Mouse (Mus musculus) NIH3T3 (cell line): ENCODE measurements around the gene Itpripl1.
A peak's percentile ranks its signal among the peaks of the same experiment; 100 is the strongest.
"Not testable (repeated sequence)": the region's sequence is repeated elsewhere in the genome, so short reads cannot be mapped to it uniquely, and the experiment has no call there.

Experiments
- DNase-seq: peaks from one replicate; pipeline ENCODE4 v3.0.0-alpha.2; 2012; ENCODE audit warnings: low read depth

The Itpripl1 gene

GRCm38 (mm10) chr2:127143158-127144063, at the start of gene Itpripl1:
Itpripl1 (minus strand) TSS chr2:127143442.
- peak; percentile 84 for DNase-seq

DNA sequence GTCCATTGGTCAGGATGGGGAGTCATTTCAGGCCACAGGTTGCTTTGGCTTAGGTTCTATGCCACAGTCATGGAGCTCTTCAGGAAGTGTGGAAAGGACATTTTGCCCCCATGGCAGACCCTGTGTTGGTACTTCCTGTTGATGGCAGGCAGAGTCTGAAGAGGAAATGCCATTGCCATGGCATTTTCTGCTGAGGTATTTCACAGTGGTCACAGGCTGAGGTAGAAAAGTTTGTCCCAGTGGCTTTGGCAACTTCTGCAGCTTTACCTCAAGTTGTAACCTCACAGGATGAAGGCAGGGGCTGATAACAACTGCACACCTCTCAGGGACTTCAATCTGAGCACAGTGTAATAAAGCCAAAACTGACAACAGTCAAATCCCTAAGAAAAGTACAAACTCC, 46.3 kb upstream of the Itpripl1 start:
- DNase-seq = no peak

DNA sequence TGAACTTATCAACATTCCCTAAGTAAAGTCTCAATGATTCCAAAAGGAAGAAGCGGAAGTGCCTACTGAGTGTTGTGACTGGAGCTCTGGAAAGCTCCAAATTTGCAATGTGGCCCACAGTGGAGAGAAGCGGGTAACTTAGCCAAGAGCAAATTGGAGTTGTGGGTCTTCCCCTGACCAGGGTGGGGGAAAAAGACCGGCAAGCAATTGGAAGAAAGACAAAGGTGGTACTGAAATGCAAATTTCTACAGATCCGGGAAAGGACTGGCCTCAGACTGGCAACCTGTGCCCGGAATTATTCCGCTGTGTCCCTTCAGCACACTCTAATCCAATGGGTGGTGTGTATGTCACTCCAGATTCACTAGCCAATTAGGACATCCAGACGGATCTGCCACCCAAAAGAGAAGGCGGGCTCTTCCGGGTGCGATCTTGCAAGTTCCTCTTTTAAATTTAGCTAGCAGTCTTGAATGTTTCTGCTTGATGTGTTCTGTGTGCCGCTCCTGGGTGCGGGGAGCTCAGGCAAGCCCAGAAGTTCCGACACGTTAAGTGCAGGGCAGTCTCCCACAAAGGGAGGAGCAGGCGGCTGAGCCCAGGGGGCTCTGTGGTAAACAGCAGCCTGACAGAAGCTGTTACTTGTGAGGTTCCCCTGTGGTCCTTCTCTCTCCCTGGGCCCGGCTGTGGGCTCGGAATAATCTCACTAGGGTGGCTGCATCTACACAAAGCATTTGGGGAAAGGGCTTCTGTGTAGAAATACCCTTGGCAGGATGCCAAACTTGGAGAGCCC, 39.5 kb upstream of the Itpripl1 start:
- peak; percentile 84 for DNase-seq

DNA sequence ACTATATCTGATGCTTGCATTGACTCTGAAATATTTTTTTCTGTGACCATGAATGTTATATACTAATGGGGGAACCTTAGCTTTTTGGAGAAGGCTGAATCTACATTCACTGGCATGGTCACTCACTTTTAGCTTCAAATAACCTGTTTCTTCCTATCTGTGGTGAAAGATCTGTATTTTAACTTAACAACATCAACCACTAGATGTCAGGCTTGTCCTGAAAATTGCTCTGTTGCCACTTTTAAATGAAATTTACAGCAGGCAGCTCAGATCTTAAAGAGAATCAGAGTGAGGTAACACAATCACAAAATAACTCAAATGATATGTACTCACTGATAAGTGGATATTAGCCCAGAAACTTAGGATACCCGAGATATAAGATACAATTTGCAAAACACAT, 23.0 kb upstream of the Itpripl1 start:
- DNase-seq = peak; percentile 79

DNA sequence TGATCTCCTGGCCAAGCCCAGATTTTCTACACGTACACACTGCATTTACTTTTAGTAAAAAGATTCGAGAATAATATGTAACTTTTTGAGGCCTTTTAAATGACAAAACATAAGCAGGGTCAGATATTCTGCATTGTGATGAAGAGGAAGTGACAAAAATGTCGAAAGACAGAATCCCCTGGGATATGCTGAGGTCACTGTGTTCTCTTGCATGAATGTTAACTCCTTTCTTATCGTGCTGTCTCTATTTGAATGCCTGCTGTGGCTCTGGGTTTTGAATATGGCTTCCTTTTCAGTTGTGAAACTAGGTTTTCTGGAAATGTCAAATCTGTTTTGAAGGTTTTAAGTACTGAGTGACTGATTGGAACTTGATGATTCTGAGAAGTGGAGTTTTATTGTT, 22.4 kb upstream of the Itpripl1 start:
- no peak for DNase-seq

DNA sequence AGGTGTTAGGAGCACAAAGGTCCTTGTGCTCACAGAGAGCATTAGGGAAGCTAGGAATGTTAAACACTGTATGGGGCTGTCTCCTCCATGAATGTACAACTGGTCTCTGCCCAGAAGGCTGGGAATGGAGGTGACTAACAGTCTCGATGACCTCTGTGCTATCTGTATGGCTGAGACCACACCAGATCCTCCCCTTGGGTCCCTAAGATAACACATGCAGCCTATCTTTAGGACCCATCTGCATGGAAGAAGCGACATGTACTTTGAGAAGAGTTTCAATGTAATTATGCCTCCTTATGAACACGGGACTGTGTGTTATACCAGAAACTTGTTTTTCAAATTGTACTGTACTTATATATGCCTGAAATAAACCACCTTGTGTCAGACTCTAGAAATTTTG, 2.5 kb upstream of the Itpripl1 start:
- DNase-seq = no peak

DNA sequence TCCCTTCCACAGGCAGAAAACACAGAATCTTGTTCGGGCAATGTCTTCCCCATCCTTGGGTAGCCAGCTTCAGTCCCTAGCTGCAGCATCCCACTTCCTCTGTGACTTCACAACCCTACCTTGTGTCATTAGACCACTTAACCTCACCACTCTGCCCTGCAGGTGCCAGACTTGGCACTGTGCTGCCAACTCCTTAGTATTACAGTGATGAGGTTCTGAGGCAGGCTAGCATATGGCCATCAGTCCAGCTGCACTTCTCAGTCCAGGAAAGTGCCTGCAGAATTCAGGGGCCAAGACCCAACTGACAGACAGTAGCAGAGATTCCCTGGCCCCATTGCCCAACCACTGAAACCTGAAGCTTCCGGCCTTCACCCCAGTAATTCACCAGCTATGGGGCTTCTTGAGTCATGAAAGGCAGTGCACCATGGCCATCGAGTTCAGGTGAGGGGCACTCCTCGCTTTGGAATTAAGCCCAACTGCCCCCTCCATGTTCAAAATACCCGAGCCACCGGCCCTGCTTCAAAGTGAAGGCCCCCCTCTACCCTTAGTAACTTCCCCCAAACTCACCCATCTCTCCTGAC, 575 bp downstream of the Itpripl1 start:
- peak; percentile 45 for DNase-seq

GRCm38 (mm10) chr2:127142031-127142430, 1.2 kb downstream of the Itpripl1 start:
- no peak for DNase-seq

DNA sequence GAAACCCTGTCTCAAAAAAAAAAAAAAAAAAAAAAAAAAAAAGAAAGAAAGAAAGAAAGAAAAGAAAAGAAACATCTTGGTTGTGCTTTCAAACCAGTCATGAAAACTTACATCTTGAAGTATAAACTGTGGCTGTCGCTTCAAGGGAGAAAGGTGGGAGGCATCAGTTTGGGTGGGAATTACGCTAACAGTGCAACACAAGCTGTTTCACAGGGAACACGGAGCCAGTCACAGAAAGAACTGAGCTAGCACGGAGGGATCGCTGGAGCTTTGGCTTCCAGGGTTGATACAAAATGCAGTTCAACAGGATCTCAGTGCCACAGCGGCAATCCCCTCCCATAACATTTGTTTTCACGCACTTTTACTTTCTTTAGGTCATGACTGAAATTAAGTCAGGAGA, 3.2 kb downstream of the Itpripl1 start:
- DNase-seq = no peak

DNA sequence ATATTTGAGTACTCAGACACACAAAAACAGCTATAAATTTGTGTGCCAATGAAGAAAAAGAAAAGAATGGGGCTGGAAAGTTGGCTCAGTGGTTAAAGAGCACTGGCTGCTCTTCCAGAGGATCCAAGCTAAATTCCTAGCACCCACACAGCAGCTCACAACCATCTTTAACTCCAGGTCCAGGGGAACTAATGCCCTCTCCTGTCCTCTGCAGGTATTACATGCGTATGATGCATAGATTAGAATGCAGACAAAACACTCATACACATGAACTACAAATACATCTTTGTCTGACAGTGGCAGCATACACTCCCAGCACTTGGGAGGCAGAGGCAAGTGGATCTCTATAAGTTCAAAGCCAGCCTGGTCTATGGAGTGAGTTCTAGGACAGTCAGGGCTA, 3.6 kb downstream of the Itpripl1 start:
- DNase-seq = no peak

GRCm38 (mm10) chr2:127139094-127139493, 4.1 kb downstream of the Itpripl1 start:
- peak; percentile 30 for DNase-seq

GRCm38 (mm10) chr2:127138449-127138848, 4.8 kb downstream of the Itpripl1 start:
- DNase-seq = no peak

DNA sequence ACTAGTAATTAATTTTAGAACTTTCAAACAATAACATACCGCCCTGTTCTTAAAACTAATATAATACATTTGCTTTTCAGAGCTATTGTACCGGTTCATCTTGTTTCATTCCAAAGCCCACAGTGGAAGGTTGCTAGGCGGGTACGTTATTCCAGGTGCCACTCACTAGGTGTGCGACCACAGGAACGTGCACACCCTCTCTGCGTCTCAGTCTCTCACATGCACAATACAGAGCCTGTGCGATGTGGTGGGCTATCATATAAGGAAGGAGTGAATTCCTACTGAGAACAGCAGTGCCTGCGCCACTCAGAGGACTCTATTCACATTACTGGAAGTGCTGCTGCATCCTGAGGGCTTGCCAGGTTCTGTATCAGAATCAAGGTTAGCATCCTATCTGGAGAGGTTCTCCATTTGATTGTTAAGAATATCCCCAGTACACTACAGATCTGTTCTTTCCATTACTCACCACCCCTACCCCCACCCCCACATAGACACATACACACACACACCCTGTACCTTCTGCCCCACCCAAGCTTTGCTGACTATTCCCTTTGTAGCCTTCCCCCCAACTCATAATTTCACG, 5.3 kb downstream of the Itpripl1 start:
- DNase-seq = no peak

DNA sequence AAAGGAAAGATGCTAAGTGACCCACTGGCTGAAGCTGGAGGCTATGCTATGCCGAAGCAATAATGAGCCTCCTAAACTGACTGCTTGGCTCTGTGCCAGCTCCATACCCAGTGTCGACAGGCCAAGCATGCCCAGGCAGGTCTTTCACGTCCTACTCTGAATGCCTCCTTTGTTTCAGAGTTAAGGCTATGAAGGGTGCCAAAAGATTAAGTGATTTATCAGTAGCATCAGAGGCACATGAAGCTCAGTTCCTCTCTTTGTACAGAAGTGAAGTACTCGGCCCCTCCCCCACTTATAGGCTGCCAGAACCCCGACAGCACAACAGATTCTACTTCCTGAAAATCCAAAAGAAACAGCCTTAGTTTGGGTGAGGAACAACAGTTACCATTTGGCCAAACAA, 6.3 kb downstream of the Itpripl1 start:
- peak; percentile 89 for DNase-seq

DNA sequence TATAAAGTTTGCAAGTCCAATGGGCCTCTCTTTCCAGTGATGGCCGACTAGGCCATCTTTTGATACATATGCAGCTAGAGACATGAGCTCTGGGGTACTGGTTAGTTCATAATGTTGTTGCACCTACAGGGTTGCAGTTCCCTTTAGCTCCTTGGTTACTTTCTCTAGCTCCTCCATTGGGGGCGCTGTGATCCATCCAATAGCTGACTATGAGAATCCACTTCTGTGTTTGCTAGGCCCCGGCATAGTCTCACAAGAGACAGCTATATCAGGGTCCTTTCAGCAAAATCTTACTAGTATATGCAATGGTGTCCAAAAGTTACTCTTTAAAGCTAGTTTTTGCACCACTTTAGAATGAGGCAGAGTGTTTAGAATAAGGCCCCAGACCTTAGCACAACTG, 8.0 kb downstream of the Itpripl1 start:
- DNase-seq = not testable (repeated sequence)

- peak; percentile 96 for DNase-seq
Observed at GRCm38 (mm10) chr2:127133621-127134461, 9.4 kb downstream of the Itpripl1 start, which contains the start of gene Ncaph. Ncaph (minus strand) TSS chr2:127133954.

- DNase-seq = no peak
Observed at GRCm38 (mm10) chr2:127131353-127131752, 11.9 kb downstream of the Itpripl1 start.

DNA sequence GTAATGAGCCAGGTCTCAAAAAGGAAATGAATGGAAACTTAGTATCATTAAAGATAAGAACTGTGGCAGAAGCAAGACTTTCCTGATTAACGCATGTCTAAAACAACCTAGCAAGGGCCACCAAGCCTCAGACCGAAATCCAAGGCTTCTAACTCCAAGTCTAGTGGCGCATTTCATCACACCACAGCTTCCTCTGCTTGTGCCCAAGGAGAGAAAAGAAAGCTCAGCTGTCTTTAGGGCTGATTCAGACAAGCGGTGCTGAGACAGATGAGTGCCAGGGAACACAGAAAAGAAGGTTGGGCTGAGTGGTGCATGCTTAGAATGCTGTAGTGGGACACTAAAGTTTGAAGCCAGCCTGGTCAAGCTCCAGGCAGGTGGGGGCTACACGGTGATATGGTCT, 14.3 kb downstream of the Itpripl1 start:
- DNase-seq = no peak

DNA sequence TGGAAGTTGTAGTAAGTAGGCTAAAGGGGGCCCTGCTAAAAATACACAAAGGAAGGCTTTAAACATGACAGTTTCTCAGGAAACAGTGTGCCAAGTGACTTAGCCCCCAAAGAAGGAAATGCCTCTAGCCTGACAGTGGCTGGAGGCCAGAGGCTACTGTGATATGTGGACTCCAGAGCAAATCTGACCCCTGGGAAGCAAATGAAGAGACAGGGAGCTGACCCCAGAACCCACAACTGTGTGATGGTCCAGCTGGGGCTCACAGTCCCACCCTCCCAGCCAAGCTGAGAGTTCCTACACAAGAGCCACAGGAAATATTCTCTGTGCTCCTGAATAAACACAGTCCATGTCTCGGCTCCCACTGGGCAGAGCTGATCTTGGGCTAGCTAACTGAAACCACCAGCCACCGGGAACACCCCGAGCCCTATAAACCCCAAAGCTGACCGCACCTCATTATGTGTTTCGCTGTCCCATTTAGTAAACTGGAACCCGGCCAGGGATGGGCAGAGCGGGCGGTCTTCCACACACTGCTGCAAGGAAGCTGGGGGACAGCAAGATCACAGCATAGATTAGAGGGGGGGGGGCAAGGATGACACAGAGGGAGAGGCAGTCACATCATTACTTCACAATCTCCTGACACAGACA, 21.5 kb downstream of the Itpripl1 start:
- DNase-seq = no peak

DNA sequence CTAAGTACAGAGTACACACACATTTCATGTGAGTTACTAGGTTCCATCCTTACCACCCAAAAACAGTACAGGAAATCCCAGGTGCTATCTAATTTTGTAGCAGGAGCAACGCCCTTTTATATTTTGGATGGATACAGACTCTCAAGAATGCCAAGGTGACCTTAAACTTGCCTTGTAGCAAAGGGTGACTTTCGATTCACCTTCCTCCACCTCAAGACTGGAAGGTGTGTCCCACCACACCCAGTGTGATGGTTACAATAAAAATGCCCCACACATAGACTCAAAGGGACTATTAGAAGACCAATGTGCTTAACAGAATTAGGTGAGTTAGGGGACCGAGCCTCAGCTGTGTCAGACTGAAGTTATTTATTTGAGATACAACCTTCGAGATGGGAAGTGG, 34.3 kb downstream of the Itpripl1 start:
- DNase-seq = no peak

DNA sequence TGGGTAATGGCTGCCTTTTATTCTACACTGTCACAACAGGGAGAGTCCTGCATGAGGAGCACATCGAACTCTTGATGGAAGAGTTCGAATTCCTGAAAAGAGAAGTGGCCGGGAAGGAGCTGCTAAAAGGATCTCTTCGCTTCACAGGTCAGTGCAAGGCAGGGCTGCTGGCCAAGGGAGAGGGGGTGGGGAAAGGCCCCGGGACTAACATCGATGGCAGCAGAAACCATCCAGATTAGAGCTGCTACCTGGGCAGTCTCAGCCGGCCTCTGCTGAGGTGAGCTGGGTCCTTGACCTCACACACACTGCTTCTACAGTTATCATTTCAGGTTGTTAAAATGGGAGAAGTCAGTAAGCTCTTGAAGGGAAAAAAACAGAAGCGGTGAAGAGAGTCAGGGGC, 51.2 kb downstream of the Itpripl1 start:
- DNase-seq = no peak
